Mouse (Mus musculus) adrenal gland, postnatal 25 days (tissue): ENCODE results near the gene Tspan32. TPM values are rescaled to one million over a fixed set of nuclear protein-coding genes. Genes with fewer than 3 reads are reported as not detected.

Source experiments
- DNase-seq: peaks from one replicate; pipeline ENCODE4 v3.0.0; 2021; ENCODE audit warnings: mixed read lengths
- total RNA-seq: library from RNA; stranded (reverse); gene quantifications from 2 replicates; pipeline ENCODE4 v1.2.3, GENCODE M21; 2021

The Tspan32 gene
- total RNA-seq, 1 experiment from 2014 or later, result 0.21 TPM

DNA sequence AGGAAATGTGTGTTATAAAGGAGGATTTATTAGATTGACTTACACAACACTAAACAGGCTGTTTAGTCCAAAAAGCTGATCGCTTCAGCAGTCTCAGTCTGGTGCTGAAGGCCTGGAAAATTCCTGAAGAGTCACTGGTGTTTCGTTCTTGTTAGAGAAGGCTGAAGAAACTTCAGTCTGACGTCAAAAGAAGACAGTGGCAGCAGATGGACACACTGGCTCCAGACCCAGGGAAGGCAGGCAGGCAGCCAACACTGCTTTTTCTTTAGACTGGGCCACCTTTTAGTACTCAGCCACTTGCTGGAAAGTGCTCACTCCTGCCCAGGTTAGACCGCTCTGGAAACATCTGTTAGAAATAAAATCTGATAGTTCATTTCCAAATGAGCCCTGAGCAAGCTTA is 28.7 kb downstream of the Tspan32 start:
- no peak for DNase-seq

DNA sequence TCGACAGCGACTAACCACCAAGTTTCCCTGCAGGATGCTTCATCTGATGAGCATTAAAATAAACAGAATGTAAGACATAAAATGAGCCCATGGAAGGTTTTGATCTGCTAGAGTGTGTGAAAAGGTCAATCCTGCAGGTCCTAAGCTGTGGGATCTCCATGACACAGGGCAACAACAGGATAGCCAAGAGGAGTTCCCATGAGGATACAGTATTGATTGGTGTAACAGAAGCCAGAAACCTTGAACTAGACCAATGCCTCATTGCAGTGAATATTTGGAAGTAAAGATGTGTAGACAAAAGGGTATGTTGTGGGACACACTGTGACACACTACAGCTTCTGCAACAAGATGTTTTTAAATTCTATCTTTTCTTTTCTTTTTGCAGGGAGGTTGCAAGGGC is 29.3 kb downstream of the Tspan32 start:
- DNase-seq, result no peak

DNA sequence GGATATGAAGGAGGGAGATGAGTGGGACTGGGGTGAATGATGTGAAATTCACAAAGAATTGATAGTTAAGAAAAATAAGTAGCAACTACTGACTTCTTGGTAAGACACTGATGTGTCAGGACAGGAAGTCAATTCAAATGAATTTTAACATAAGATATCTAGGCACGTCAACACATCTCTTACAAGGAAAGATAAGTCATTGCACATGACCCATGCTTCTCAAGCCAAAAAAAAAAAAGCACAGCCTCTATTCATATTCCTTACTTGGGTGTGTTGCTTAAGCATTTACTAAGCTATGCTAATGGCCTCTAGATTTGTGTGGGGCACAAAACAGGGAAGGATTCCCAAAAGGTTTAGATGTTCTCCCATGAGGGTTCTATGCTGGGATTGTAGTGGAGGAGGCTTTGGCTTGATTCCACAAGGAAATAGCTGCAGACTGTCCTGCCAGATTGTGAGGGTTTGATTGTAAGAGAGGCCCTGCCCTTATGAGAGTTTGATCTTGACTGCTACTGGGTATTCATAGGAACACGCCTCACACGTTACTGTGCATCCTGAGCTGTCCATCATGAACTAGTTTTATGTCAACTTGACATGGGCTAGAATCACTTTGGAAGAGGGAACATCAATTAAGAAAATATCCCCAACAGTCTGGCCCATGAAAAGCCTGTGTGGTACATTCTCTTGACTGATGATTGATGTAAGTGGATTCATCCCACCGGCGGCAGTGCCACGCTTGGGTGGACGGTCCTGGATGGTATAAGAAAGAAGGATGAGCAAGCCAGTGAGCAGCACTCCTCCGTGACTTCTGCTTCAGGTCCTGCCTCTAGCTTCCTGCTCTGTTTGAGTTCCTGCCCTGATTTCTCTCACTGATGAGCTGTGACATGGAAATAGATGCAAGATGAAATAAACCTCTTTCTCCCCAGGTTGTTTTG is 29.9 kb downstream of the Tspan32 start:
- no peak for DNase-seq

DNA sequence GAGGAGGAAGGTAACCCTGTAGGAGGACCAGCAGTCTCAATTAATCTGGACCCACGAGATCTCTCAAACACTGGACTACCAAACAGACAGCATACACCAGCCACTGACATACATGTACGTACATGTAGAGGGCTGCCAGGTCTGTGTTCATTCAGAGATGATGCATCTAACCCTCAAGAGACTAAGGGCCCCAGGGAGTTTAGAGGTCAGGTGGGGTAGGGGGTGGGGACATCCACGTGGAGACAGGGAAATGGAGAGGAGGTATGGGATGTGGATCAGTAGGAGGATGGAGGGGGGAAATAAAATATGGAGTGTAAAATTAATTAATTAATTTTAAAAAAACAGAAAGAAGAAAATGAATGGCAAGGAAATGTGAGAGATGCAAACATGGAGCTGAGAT is 31.9 kb downstream of the Tspan32 start:
- no peak for DNase-seq

DNA sequence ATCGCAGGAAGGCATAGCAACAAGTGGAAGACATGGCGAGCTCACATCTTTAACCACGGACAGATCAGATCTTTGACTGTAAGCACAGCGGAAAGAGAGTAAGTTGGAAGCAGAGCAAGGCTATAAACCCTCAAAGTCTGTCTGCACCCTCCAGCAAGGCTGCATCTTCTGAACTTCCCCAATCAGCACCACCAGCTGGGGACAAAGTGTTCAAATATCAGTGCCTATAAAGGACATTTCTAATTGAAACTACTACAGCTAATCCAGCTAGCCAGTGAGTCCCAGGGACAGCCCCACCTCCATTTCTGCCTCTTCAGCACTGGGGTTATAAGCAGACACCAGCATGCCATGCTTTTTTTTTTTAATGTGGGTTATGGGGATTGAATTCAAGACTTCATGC is 32.5 kb downstream of the Tspan32 start:
- DNase-seq, result no peak

DNA sequence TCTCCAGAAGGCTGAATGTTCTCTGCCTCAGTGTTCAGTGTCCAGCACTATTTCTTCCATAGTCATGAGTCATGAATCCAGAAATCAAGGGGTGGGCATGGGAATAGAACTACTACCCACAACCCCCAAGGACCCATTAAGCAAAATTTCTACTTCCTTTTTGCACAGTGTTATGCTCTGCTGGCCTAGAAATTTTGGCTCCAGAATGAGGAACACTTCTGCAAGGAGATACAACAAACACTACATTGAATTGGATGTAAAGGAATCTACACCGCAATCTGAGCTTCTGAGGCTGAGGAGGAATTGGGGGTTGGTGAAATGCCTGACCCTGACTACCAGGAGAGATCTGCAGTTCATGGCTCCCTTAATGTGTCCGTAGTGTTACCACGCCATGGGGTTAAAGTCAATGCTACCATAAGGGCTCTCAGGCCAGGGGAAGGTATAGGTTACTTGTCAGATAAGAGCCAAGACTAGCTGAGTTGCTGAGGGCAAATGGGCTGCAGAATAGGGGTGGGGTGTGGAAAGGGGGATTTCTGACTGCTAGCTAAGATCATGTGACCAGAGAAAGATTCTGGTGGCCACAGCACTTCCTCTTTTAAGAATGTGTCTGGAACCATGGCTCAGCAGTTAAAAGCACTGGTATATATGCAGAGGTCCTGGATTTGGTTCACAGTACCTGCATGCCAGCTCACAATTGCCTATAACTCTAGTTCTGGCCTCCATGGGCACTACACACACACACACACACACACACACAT is 33.5 kb downstream of the Tspan32 start:
- no peak for DNase-seq

DNA sequence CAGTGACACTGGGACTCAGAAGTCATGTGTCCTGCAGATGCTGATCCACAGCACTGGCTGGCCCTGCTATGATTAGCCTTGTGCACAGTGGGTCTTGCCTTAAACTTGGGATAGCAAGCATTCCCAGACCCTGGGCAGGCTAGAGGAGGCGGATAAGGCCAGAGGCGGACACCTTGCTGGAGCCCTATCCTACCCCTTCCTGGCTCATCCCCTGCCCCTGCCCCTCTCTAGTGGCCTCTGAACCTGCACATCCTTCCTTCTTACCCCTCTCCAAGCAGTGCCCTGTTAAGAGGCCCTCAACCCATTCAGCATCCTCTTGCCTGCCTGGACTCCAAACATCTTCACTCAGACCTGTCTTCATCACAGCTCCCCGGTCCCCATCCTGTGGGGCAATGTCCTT is 35.7 kb downstream of the Tspan32 start:
- no peak for DNase-seq

DNA sequence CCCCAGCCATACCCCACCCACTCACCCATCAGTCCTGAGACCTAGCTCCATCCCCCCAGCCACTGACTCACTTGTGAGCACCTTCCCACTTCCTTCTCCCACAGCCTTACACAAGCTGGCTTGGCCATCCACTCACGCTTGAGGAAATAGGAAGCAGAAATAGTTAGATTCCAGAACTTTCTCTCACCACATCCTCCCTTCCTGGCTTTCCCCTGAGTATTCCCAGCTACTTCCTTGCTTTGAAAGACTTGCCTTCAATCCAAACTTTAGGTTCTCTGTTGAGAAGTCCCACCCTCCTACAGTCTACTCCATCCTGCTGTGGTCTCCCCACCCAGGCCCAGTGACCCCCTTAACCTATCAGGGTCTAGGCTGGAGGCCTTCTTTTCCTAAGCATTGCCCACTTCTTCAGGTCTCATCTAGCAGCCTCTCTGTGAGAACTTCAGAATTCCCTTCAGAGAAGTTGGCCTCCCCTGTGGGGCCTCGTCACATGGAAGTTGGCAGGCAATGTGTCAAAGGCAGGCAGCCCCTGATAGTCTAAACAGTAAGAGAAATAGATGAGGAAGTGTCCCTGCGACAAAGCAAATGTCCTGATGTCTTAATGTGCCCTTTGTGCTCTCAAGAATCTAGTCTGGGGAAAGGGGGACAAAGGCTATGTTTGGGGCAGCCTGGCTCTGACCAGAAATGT is 36.4 kb downstream of the Tspan32 start:
- DNase-seq, result no peak

DNA sequence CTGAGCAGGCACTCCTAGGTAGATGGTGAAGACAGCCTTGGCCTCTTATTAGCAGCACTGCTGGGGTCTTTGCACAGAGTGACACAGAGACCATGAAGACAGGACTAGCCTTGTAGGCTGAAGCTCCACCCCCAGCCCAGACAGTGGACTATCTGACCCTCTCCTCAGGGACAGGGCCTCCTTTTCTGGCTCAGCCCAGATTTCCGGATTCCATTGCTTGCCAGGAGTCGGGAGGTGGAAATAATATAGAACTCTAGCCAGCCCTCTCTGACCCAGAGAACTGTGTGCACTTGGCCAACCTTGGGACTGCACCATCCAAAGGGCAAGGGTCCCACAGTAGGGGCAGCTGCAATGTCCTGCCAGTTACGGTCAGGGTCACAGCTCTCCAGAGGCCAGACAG is 37.2 kb downstream of the Tspan32 start:
- peak; percentile 51 for DNase-seq

DNA sequence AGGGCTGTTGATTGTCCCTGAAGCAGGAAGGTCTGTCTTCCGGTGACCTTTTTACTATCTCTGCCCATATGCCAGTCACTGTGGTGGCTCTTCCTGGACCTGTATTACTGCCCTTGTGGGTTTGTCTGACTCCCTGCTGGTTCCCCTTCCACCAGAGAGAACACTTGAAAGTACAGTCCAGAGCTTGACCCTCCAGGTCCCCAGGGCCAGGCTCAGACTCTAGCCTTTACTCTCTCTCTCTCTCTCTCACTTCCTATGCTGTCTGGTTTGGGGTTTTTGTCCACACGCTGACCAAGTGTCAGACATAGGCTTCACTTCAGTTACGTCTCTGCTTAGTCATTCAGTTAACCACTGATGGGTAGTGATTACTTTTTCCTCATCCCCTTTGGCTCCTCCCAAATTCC is 38.1 kb downstream of the Tspan32 start:
- DNase-seq, result no peak

DNA sequence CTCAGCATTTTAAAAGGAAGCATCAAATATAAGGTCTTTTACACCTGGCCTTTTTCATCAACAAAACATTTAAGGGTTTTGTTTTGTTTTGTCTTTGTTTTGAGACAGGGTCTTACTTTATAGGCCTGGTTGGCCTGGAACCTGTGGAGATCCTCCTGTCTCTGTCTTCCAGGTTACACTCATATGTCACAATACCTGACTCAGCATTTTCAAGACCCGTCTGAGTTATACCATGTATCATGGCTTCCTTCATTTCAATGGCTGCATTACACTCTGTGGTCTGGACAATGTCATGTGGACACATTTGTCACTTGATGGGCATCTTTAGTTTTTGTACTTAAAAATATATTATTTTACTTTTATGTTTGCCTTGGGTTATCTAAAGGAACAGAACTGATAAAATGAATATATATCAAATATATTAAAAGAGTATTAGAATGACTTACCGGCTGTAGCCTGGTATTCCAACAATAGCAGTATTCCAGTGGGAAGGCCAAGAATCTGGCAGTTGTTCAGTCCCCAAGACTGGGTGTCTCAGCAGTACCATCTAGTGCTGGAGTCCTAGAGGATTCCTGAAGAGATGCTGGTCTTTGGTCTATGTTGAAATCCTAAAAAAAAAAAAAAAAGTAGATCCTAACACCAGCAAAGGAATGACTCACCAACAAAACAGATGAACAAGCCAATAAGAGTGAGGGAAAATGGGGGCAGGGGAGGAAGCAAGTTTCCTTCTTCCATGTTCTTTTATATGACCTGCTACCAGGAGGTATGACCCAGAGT is 39.4 kb downstream of the Tspan32 start:
- DNase-seq, result no peak

DNA sequence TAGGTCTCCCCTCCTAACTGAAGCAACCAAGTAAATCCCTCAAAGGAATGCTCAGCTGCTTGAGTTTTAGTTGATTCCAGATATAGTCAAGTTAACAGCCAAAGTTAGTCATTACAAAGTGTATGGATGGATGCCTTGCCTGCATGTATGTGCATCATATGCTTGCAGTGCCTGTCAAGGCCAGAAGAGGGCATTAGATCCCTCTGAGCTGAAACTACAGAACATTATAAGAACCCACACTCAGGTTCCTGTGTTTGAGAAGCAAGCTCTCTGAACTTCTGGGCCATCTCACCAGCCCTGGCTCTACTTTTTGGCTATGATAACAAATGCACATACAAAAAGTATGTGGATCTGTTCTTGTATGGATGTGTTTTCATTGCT is 40.0 kb downstream of the Tspan32 start:
- DNase-seq, result no peak

DNA sequence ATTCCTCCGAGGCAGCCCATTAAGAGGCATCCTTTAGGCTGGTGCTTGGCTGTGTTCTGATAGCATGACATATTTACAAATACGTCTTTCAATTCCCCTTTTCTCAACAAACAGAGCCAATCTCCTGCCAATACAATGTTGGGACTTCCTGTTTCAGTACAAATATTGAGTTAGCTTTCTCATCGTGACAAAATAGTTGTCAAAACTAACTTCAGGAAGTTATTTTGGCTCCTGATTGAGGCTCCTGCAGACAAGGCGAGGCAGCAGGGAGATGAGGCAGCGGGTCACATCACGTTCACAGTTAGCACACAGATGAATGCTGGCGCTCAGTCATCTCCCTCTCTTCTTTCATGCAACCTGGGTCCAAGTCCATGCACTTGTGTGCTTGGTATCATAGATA is 41.5 kb downstream of the Tspan32 start:
- no peak for DNase-seq

DNA sequence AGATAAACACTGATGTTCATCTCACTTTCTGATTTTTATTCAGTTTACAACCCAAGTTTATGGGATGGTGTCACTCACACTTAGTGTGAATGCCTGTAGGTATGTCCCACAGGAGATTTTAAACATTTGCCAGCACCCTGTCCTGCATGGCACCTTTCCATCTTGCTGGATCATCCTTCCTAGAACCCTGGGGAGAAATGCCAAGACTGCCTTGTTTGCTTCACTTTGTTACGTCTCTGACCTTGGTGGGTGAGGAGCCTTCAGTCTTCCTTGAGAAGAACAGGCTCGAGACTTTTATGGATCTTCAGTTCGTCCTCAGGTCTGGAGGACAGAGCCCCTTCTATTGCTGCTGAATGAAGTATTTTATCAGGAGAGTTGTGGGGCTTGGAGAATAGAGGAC is 44.5 kb downstream of the Tspan32 start:
- DNase-seq, result no peak

DNA sequence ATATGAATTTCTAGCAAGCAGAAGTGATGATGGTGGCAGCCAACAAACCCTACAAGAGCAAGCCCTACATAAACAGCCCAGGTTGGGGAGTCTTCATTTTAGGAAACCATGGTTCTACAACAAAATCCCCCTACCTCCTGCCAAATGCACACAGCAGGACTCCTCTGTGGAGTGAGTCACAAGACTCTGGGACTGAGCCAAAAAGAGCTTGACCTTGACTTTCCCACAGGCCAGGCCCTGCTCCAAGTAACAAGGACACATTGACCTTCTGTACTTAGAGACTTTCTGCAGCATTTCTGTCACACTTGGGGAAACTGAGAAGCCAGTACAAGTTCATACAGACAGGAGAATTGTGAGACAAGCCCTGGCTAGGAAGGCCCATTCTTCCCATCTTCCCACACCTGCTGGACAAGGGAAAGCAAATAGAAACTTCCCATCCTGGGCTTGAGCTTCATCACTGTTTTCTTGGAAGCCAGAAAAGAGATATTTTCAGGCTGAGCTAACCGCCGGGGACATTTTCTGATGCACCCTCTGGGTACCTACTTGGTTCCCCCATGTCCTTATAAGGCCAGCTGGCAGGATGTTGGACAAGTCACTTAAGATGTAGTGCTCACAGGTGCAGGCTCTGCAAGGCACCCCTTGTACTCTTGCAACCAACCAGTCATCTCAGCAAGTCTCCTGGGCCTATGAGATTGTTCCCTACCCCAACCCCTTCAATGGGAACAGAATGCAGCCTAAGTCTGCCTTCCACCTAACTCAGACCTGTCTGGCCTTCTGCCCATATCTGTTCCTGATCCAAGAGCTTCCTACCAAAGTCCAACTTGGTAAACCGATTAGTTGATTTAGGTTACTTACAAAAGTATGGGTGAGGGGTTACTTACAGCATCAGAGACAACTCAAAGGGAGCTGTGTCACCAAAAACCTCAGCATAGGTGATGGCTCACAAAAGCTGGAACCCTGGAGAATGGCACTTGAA is 45.3 kb downstream of the Tspan32 start:
- DNase-seq, result peak; percentile 83

DNA sequence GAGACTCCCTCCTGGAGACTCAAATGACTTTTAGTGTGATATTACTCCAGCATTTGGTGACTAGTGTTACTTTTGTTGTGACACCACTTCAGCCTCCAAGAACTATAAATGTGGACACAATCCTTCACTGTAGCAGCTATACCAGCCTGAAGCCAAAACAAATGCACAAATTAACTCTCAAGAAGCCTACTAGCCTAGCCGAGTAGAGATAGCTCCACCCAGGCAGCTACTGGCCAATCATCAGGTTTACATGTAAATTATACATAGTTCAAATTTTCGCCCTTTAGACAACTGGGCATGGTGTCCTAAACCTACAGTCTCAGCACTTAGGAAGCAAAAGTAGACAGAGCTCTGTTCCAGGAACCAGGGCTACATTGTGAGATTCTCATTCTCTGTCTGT is 46.5 kb downstream of the Tspan32 start:
- no peak for DNase-seq

DNA sequence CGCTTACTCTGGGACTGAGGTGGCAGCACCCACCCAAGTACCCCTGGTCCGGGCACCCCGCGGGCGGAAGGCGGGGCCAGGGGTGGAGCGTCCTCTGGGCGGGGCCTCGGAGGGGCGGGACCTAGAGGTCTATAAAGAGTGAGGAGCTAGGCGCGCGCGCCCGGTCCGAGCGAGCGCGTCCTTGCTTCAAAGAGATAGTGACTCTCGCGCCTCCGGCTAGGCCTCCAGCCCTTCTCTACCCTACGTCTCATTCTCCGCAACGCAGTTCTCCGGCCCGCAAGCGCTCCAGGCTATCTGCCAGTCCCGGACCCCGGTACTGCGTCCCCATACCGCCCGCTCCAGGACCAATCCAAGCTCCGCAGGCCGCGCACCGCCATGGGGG is 47.8 kb downstream of the Tspan32 start, which contains the start of gene Cd81:
Gene Cd81 (plus strand): TSS at position 114 of the 382 bp plus-strand sequence.
- DNase-seq, result peak; percentile 91

DNA sequence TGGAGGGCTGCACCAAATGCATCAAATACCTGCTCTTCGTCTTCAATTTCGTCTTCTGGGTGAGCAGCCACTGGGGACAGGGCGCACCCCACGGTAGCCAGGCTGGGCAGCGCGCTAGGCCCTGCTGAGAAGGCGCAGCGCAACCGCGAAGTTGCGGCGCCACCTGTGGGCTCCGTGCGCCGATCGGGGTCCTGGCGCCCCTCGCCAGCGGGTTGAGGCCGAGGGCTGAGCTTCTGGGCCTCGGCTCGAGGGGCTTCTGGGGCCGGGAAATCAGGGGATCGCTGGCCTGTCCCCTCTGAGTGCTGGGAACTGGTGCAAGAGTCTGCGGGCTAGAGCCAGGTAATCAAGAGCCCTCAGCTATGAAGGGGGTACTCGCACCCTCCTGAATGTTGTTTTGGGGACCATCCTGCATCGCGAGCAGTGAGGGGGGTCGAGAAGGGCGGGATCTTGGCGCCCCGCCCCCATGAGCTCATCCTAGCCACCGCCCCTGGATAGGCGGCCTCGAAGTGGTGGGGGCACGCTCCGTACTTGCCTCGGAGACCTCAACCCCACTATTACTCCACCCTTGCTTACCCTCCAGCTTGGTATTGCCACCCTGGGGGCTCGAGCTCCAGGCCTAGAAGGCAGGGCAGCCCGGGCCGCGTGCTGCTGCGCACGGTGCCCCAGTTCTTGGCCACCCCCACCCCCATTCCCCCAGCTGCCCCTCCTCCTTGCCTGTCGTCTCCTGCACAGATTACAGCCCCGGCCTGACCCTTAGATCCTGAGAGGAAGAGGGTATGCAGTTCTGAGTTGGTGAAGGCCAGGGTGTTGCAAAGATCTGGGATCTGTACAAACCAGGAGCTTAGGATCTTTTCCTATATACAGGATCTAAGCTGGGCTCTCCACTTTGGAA is 48.4 kb downstream of the Tspan32 start:
- peak; percentile 79 for DNase-seq

DNA sequence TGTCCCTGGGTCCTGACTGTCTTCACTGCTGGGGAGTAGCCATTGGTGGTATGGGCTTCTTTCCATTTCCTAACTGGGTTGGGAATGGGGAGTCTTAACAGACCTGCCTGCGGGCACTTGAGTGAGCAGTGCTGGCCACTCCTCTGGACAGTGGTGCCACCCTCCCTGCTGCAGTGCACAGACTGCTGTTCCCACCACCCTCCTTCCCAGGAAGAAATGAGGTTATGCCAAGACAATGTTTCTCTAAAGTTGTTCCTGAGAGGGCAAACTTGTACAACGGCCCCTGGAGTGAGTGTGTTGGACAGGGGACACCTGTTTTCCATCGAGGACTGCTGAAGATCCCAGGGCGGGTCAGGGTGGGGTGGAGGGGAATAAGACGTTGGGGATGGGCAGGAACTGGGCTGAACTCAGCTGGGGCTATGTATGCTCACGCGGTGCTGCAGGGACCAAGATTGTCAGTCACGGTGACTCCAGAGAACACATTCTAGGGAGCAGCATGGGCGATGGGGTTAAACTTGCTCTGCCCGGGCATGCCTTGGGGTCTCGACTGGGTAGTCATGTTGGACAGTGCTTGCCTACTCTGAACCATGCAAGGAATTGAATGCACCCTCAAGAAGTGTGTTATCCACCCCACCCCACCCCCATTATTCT is 49.2 kb downstream of the Tspan32 start:
- no peak for DNase-seq
